Mouse (Mus musculus): Measurements from ENCODE around the gene Ccr4.

- no peak for TF ChIP-seq CTCF (conservative IDR thresholded peaks at IDR 0.05; ENCODE audit: insufficient read depth, insufficient read length, low read depth, low read length)
- no peak for TF ChIP-seq POLR2A (IDR thresholded peaks at IDR 0.05; ENCODE audit: low read depth, low read length)
These were observed 19.9 kb downstream of the Ccr4 start for GRCm38 (mm10) chr9:114484771-114485170.
